Mouse (Mus musculus) lung, postnatal 10 days (tissue): ENCODE data around the gene Vmn1r35.
"Not testable (repeated sequence)": the region's sequence is repeated elsewhere in the genome, so short reads cannot be mapped to it uniquely, and the experiment has no call there.

Source experiments
- DNase-seq: peaks from one replicate; pipeline ENCODE4 v3.0.0; 2021

Gene Vmn1r35

GRCm38 (mm10) chr6:66685806-66686205 lies at the start of gene Vmn1r35:
Gene Vmn1r35 (minus strand): TSS chr6:66685906.
- DNase-seq = no peak

- DNase-seq = not testable (repeated sequence)
Measured at GRCm38 (mm10) chr6:66729082-66729481, 43.4 kb upstream of the Vmn1r35 start, which contains the start of gene Vmn1r37. Gene Vmn1r37 (plus strand): TSS chr6:66729382.

GRCm38 (mm10) chr6:66719068-66719467 lies 33.4 kb upstream of the Vmn1r35 start, which contains the start of gene Vmn1r36:
Gene Vmn1r36 (minus strand): TSS chr6:66719168.
- DNase-seq = not testable (repeated sequence)

GRCm38 (mm10) chr6:66713854-66714253 lies 28.1 kb upstream of the Vmn1r35 start:
- DNase-seq = no peak

GRCm38 (mm10) chr6:66708901-66709300 lies 23.2 kb upstream of the Vmn1r35 start:
- DNase-seq = no peak

- DNase-seq = no peak
Measured at GRCm38 (mm10) chr6:66643779-66644178, 41.9 kb downstream of the Vmn1r35 start, which contains the start of gene Vmn1r34. Gene Vmn1r34 (minus strand): TSS chr6:66643879.
